Mouse (Mus musculus): ENCODE measurements around the gene Homez. TPM values are rescaled to one million over a fixed set of nuclear protein-coding genes. Genes with fewer than 3 reads are reported as not detected.

Gene Homez
- total RNA-seq (2021) = 1 to 10 TPM; 2.6 to 4.0 TPM
- long read RNA-seq, experiment 1, partial matches to known transcripts = 1 of 2 reads
- long read RNA-seq, experiment 1, other reads (novel, unspliced or antisense) = 1 of 2 reads
- long read RNA-seq, experiment 2, full-length matches to known transcripts = 3 of 3 reads
- long read RNA-seq, experiment 2, partial matches to known transcripts = 0 of 3 reads
- long read RNA-seq, experiment 2, other reads (novel, unspliced or antisense) = 0 of 3 reads

GRCm38 (mm10) chr14:54870861-54871260 is at the start of gene Homez:
TSS of gene Homez (minus strand) at chr14:54870961.
- intact Hi-C loops (cut with DNase I) = no loop called here
- DNase-seq = no peak

GRCm38 (mm10) chr14:54920076-54920685 is 49.4 kb upstream of the Homez start:
- DNase-seq = no peak
- intact Hi-C loops (cut with DNase I) = no loop called here

- intact Hi-C loops (cut with DNase I) = no loop called here
- no peak for DNase-seq
Measured at GRCm38 (mm10) chr14:54913343-54913742, 42.6 kb upstream of the Homez start.

GRCm38 (mm10) chr14:54912886-54913285 is 42.1 kb upstream of the Homez start, which contains the start of gene Slc22a17:
TSS of gene Slc22a17 (minus strand) at chr14:54913132.
- DNase-seq = peak; percentile 41 to 54
- intact Hi-C loops (cut with DNase I) = no loop called here

- intact Hi-C loops (cut with DNase I) = no loop called here
- no peak for DNase-seq
Measured at GRCm38 (mm10) chr14:54912109-54912850, 41.5 kb upstream of the Homez start.

- DNase-seq = no peak
- intact Hi-C loops (cut with DNase I) = no loop called here
Measured at GRCm38 (mm10) chr14:54908682-54909081, 37.9 kb upstream of the Homez start.

- no peak for DNase-seq
- intact Hi-C loops (cut with DNase I) = no loop called here
Measured at GRCm38 (mm10) chr14:54903641-54904040, 32.9 kb upstream of the Homez start.

- intact Hi-C loops (cut with DNase I) = loop anchor here (1.0 to 2.0 kb wide), 2 partner anchors 39 to 114 kb away; partner anchors contain the start of gene Ngdn
- DNase-seq = peak in 1 of 2 experiments; percentile 58
Measured at GRCm38 (mm10) chr14:54900383-54900782, 29.6 kb upstream of the Homez start.

- intact Hi-C loops (cut with DNase I) = no loop called here
- no peak for DNase-seq
Measured at GRCm38 (mm10) chr14:54897445-54897844, 26.7 kb upstream of the Homez start.

- intact Hi-C loops (cut with DNase I) = loop anchor here (5.0 kb wide), 1 partner anchor 198 kb away; the partner anchor contains the start of genes Thtpa and Zfhx2
- DNase-seq = peak in 1 of 2 experiments; percentile 58
Measured at GRCm38 (mm10) chr14:54894296-54895151, 23.8 kb upstream of the Homez start.

- DNase-seq = peak; percentile 95 to 96
- intact Hi-C loops (cut with DNase I) = loop anchor here (5.0 kb wide), 1 partner anchor 199 kb away; the partner anchor contains the start of genes Thtpa and Zfhx2
Measured at GRCm38 (mm10) chr14:54893651-54894181, 23.0 kb upstream of the Homez start.

- intact Hi-C loops (cut with DNase I) = loop anchor here (5.0 kb wide), 1 partner anchor 200 kb away; the partner anchor contains the start of genes Thtpa and Zfhx2
- no peak for DNase-seq
Measured at GRCm38 (mm10) chr14:54892200-54892599, 21.4 kb upstream of the Homez start, which contains the start of gene Pabpn1. TSS of gene Pabpn1 (plus strand) at chr14:54892500.

- intact Hi-C loops (cut with DNase I) = no loop called here
- DNase-seq = no peak
Measured at GRCm38 (mm10) chr14:54885309-54885708, 14.5 kb upstream of the Homez start.

- intact Hi-C loops (cut with DNase I) = no loop called here
- DNase-seq = no peak
Measured at GRCm38 (mm10) chr14:54884022-54884712, 13.4 kb upstream of the Homez start.

GRCm38 (mm10) chr14:54883154-54884021 is 12.6 kb upstream of the Homez start, which contains the start of the genes Bcl2l2 and Gm20521:
TSS of gene Bcl2l2 (plus strand) at chr14:54883377.
TSS of gene Gm20521 (plus strand) at chr14:54883441.
- DNase-seq = peak; percentile 69 to 84
- intact Hi-C loops (cut with DNase I) = no loop called here

GRCm38 (mm10) chr14:54877048-54877715 is 6.4 kb upstream of the Homez start, which contains the start of gene Ppp1r3e:
TSS of gene Ppp1r3e (minus strand) at chr14:54877550.
- intact Hi-C loops (cut with DNase I) = no loop called here
- peak; percentile 53 to 66 for DNase-seq

- intact Hi-C loops (cut with DNase I) = loop anchor here (1.0 kb wide), 1 partner anchor 12 kb away; no protein-coding TSS in a partner anchor
- DNase-seq = peak; percentile 82 to 83
Measured at GRCm38 (mm10) chr14:54876539-54877047, 5.8 kb upstream of the Homez start.
